Mouse (Mus musculus) embryonic fibroblast, embryonic 13.5 days (primary cell): ENCODE measurements around the gene Mfsd4a.

Experiments
- CTCF ChIP-seq: IDR thresholded peaks from 2 replicates; pipeline ENCODE4 v1.5.1; 2011; ENCODE audit warnings: mild to moderate bottlenecking, control low read depth, low read length, moderate library complexity, borderline replicate concordance; ENCODE audit not compliant: insufficient read depth
- POLR2A ChIP-seq: IDR thresholded peaks from 2 replicates; pipeline ENCODE4 v1.6.1; 2011; ENCODE audit warnings: low read depth, mild to moderate bottlenecking, control low read depth, low read length, moderate library complexity

DNA sequence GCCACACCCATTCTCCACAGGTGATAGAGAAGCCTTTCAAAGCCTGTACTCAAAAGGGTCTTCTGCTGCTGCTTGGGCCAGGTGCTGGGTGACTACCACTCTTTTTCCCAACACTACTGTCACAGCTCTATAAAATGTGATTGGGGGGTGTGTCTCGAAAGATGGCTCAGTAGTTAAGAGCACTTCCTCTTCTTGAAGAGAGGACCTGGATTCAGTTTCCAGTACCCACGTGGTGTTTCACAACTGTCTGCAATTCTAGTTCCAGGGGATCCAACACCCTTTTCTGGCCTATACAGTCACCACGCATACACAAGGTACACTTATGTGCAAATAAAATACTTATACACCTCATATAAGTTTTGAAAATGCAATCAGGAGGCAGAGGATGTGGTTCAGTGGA is 13.5 kb downstream of the Mfsd4a start:
- TF ChIP-seq CTCF (no peak), POLR2A (no peak)
